Mouse (Mus musculus) CD4-positive helper T cell, adult 2 months (primary cell): Measurements from ENCODE around the gene Cldn6.
A peak's percentile ranks its signal among the peaks of the same experiment; 100 is the strongest.

Source experiments
- DNase-seq: peaks from one replicate; pipeline ENCODE4 v3.0.0-alpha.2; 2012; ENCODE audit warnings: low read depth, missing footprints, low spot score

Cldn6 gene

DNA sequence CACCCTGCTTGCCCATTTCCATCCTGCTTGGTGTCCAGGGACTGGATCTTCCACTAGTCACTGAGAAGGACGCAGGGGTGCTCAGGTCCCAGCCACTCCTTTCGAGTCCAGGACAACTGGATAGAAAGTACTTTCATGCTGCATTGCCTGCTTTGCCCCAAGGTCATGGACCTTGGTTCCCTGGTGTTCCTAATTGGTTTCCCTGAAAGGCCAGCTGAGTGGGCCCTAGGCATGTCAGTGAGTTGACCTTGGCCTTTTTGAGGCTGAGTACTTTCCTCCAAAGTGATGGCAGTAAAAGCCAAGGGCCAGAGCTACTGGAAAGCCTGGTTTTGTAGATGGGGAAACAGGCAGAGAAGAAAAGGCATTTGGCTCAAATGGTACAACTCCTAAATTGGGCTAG, 42.8 kb downstream of the Cldn6 start:
- DNase-seq = no peak

DNA sequence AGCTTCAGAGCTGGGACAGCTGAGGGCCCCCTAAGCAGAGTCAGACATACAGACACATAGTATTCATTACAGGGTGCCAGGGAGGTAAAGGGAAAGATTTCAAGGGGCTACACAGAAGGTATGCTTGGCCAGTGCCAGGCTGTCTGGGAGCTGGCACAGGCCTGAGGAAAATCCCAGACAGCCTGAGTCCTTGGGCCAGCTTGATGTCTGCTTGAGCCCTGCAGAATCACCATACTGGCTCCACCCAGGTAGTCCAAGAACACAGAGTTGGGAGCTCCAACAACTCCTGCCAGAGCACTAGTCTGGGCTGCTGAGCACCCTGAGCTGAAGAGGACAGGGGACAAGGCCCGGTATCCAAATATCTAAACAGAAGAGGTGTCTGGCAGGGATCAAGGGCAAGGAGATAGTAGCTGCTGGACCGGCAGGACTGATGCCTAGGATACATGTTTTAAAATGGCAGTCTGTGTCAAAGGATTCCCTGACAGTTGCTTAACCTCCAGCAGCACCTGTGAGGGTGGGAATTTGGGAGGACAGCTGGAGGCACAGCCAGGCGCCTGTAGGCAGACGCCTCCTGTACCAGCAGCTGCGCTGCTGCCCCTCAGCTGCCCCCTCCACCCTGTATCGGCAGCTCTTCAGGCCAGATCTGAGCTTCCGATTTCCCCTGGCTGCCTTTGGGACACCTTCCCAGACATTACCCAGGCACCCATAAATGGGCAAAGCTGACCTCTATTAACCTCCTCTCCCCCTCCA, 43.5 kb downstream of the Cldn6 start, which contains the start of gene 1520401A03Rik:
Gene 1520401A03Rik (minus strand): TSS at position 408 of the 750 bp plus-strand sequence.
- no peak for DNase-seq

DNA sequence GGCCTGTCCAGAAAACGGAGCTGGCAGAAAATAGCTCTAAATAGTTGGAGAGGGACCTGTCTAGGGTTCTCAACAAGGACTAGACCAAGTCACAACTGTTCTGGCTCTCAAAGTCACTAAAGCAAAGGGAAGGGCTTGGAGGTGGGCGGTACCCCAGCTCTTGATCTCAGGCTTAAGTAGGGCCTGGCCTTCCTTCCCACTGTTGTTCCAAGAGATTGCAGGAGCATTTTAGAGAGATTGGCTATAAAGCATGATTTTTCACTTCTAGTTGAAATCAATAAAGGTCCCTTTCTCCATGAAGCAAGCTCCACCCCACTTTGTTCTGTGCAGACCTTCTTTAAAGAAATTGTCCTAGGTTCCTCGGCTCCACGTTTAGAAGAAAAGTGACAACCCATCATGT, 46.4 kb downstream of the Cldn6 start:
- DNase-seq = no peak

- peak; percentile 94 for DNase-seq
Observed at GRCm38 (mm10) chr17:23725999-23726757, 47.1 kb downstream of the Cldn6 start, which contains the start of gene Pkmyt1. TSS of gene Pkmyt1 (plus strand) at chr17:23726336.

DNA sequence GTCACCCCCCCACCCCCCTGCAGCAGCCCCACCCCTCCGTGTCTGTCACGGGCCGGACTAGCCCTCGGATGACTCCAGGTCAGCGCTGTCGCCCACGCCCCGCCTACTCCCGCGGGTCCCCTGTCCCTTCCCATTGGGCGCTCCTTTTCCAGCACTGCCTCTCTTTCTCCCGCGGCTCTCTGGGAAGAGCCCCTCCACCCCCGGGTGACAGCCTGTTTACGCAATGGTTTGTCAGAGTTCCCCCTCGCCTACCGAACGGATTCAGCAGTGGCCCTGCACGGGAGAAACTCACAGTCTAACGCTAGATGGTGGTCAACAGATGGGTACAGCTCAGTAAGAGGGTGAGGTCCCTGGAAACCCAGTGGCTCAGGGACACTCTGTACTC, 47.7 kb downstream of the Cldn6 start:
- no peak for DNase-seq

- no peak for DNase-seq
Observed at GRCm38 (mm10) chr17:23730441-23730840, 51.4 kb downstream of the Cldn6 start.
